Mouse (Mus musculus): ENCODE measurements around the gene Cpe.

Cpe gene

DNA sequence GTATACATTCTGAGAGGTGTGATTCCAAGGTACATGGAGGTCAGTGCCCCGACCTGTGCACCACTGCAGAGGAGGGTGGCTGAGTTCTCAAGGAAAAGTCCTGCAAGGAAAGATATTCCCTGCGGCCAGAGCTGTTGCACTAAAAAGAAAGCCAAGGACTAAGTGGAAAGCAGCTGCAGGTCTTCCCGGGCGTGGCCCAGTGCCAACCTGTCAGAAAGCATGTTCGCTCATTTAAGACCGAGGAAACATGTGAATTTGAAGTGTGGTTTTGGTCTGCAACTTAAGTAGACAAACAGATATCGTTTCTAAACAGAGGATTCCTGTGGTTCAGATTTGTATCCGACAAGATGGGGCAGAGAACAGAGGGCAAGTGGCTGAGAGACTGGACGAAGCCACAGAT, 117.9 kb downstream of the Cpe start:
- no peak for DNase-seq (ENCODE audit: low read depth, low spot score)

DNA sequence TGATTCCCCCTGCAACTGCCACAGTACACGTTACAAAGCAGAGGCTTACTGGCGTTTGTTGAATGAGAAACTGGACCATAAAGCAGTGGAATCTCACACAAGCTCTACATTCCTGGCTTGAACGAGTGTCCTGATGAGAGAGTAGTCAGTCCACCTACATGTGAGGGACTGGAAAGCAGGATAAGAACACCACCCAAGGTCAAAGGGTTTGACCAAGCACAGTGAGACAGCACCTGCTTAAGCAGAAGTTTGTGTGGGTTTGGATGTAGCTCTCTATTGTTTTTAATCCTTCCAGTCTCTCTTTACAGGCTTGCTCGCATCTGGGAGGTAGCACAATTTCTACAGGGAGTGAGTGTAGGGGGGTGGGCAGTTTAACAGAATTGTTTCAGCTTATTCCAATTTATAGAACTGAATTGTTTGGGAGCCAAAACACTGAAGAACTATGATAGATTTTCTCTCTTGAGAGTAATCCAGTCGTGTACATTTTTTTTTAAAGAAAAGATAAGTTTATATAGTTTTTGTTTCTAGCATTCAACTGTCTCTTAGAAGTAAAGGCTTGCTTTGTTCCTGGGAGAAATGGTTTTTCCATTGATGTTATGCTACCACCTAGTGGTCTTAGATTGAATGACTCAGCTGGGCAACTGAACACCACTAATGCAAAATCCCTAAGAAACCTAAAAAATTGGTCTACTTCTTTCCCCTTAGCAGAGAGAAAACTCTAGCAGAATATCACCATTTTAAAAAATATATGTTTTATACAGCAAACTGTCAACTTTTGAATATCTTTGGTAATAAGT, 144.6 kb downstream of the Cpe start:
- DNase-seq (ENCODE audit: low read depth, low spot score) = peak; percentile 70

GRCm38 (mm10) chr8:64543441-64543840, 149.4 kb downstream of the Cpe start:
- no peak for DNase-seq (ENCODE audit: low read depth, low spot score)

All from forelimb bud, embryonic 11.5 days (tissue).